Mouse (Mus musculus): ENCODE results near the gene Acss2. TPM values are rescaled to one million over a fixed set of nuclear protein-coding genes. Genes with fewer than 3 reads are reported as not detected.

Gene Acss2
- polyA plus RNA-seq, 1 experiment from 2014 or later: 20.6 TPM

- ATAC-seq (replicated peaks; ENCODE audit: low FRiP score): no peak
- Histone ChIP-seq H3K27ac (ENCODE audit: low read depth, low read length) (no peak overlapping the region), H3K36me3 (ENCODE audit: control insufficient read depth, insufficient read depth, low read length) (no peaks in the 10 kb centered on the region), H3K9ac (ENCODE audit: low read length) (no peak overlapping the region), H3K4me1 (replicated peaks; ENCODE audit: control insufficient read depth, insufficient read depth, low read length) (peaks cover 4% of the 10 kb centered on the region; the same call in 1 of the 2 replicates), H3K27me3 (ENCODE audit: control insufficient read depth, insufficient read depth, low read length) (peaks cover 25% of the 10 kb centered on the region), H3K4me2 (ENCODE audit: low read depth, low read length, severe bottlenecking) (no peak overlapping the region), H3K4me3 (ENCODE audit: low read depth, low read length) (no peak overlapping the region), H3K9me3 (ENCODE audit: control insufficient read depth, low read length) (no peaks in the 10 kb centered on the region)
- 38% methylated on average over 10 of the region's 10 CpGs for WGBS
- no peak for DNase-seq (ENCODE audit: low spot score)
Observed at GRCm38 (mm10) chr2:155624730-155625129, 107.0 kb downstream of the Acss2 start.

- H3K4me3 ChIP-seq (ENCODE audit: low read depth, low read length): no peak overlapping the region
- no peaks in the 10 kb centered on the region for H3K36me3 ChIP-seq (ENCODE audit: control insufficient read depth, insufficient read depth, low read length)
- ATAC-seq (replicated peaks; ENCODE audit: low FRiP score) (no peak), DNase-seq (ENCODE audit: low spot score) (no peak)
- H3K4me2 ChIP-seq (ENCODE audit: low read depth, low read length, severe bottlenecking): no peak overlapping the region
- H3K27me3 ChIP-seq (ENCODE audit: control insufficient read depth, insufficient read depth, low read length): peaks cover 40% of the 10 kb centered on the region
- no peak overlapping the region for H3K27ac ChIP-seq (ENCODE audit: low read depth, low read length)
- H3K9me3 ChIP-seq (ENCODE audit: control insufficient read depth, low read length): no peaks in the 10 kb centered on the region
- WGBS: 54% methylated on average over 15 of the region's 15 CpGs
- no peak overlapping the region; the same call in 1 of the 2 replicates for H3K9ac ChIP-seq (ENCODE audit: low read length)
- H3K4me1 ChIP-seq (replicated peaks; ENCODE audit: control insufficient read depth, insufficient read depth, low read length): peaks cover 4% of the 10 kb centered on the region; the same call in 1 of the 2 replicates
Observed at GRCm38 (mm10) chr2:155626277-155626676, 108.5 kb downstream of the Acss2 start.

- 40% methylated on average over 21 of the region's 21 CpGs for WGBS
- ATAC-seq (replicated peaks; ENCODE audit: low FRiP score) (no peak), DNase-seq (ENCODE audit: low spot score) (peak; percentile 89)
- Histone ChIP-seq H3K36me3 (ENCODE audit: control insufficient read depth, insufficient read depth, low read length) (no peaks in the 10 kb centered on the region), H3K4me2 (ENCODE audit: low read depth, low read length, severe bottlenecking) (no peak overlapping the region), H3K4me1 (replicated peaks; ENCODE audit: control insufficient read depth, insufficient read depth, low read length) (peaks cover 4% of the 10 kb centered on the region; the same call in 1 of the 2 replicates), H3K9ac (ENCODE audit: low read length) (no peak overlapping the region), H3K27ac (ENCODE audit: low read depth, low read length) (no peak overlapping the region), H3K4me3 (ENCODE audit: low read depth, low read length) (no peak overlapping the region), H3K9me3 (ENCODE audit: control insufficient read depth, low read length) (no peaks in the 10 kb centered on the region), H3K27me3 (ENCODE audit: control insufficient read depth, insufficient read depth, low read length) (peaks cover 49% of the 10 kb centered on the region)
Observed at GRCm38 (mm10) chr2:155627030-155627738, 109.4 kb downstream of the Acss2 start.

- H3K27ac ChIP-seq (ENCODE audit: low read depth, low read length): no peak overlapping the region
- no peak overlapping the region for H3K9ac ChIP-seq (ENCODE audit: low read length)
- no peaks in the 10 kb centered on the region for H3K36me3 ChIP-seq (ENCODE audit: control insufficient read depth, insufficient read depth, low read length)
- ATAC-seq (replicated peaks; ENCODE audit: low FRiP score) (no peak), DNase-seq (ENCODE audit: low spot score) (no peak)
- H3K9me3 ChIP-seq (ENCODE audit: control insufficient read depth, low read length): no peaks in the 10 kb centered on the region
- peaks cover 57% of the 10 kb centered on the region for H3K27me3 ChIP-seq (ENCODE audit: control insufficient read depth, insufficient read depth, low read length)
- H3K4me1 ChIP-seq (replicated peaks; ENCODE audit: control insufficient read depth, insufficient read depth, low read length): peaks cover 4% of the 10 kb centered on the region; the same call in 1 of the 2 replicates
- WGBS: 83% methylated on average over 9 of the region's 9 CpGs
- no peak overlapping the region for H3K4me3 ChIP-seq (ENCODE audit: low read depth, low read length)
- no peak overlapping the region for H3K4me2 ChIP-seq (ENCODE audit: low read depth, low read length, severe bottlenecking)
Observed at GRCm38 (mm10) chr2:155628112-155628511, 110.4 kb downstream of the Acss2 start.

- no peak for ATAC-seq (replicated peaks; ENCODE audit: low FRiP score)
- no peak for DNase-seq (ENCODE audit: low spot score)
- Histone ChIP-seq H3K36me3 (ENCODE audit: control insufficient read depth, insufficient read depth, low read length) (no peaks in the 10 kb centered on the region), H3K9me3 (ENCODE audit: control insufficient read depth, low read length) (no peaks in the 10 kb centered on the region), H3K4me2 (ENCODE audit: low read depth, low read length, severe bottlenecking) (no peak overlapping the region), H3K4me1 (replicated peaks; ENCODE audit: control insufficient read depth, insufficient read depth, low read length) (peaks cover 4% of the 10 kb centered on the region; the same call in 1 of the 2 replicates), H3K9ac (ENCODE audit: low read length) (no peak overlapping the region), H3K27ac (ENCODE audit: low read depth, low read length) (no peak overlapping the region), H3K4me3 (ENCODE audit: low read depth, low read length) (no peak overlapping the region), H3K27me3 (ENCODE audit: control insufficient read depth, insufficient read depth, low read length) (peaks cover 57% of the 10 kb centered on the region)
- WGBS: 80% methylated on average over 13 of the region's 13 CpGs
Observed at GRCm38 (mm10) chr2:155628519-155628918, 110.8 kb downstream of the Acss2 start.

- H3K9ac ChIP-seq (ENCODE audit: low read length): peak overlapping the region; percentile 61
Observed at GRCm38 (mm10) chr2:155629231-155629661, 111.5 kb downstream of the Acss2 start.

GRCm38 (mm10) chr2:155630153-155630552, 112.4 kb downstream of the Acss2 start:
- Histone ChIP-seq H3K4me1 (replicated peaks; ENCODE audit: control insufficient read depth, insufficient read depth, low read length) (peaks cover 4% of the 10 kb centered on the region; the same call in 1 of the 2 replicates), H3K9me3 (ENCODE audit: control insufficient read depth, low read length) (no peaks in the 10 kb centered on the region), H3K36me3 (ENCODE audit: control insufficient read depth, insufficient read depth, low read length) (no peaks in the 10 kb centered on the region; the same call in 1 of the 2 replicates), H3K4me3 (ENCODE audit: low read depth, low read length) (no peak overlapping the region), H3K4me2 (ENCODE audit: low read depth, low read length, severe bottlenecking) (no peak overlapping the region), H3K9ac (ENCODE audit: low read length) (no peak overlapping the region), H3K27me3 (ENCODE audit: control insufficient read depth, insufficient read depth, low read length) (peaks cover 57% of the 10 kb centered on the region), H3K27ac (ENCODE audit: low read depth, low read length) (no peak overlapping the region)
- no peak for DNase-seq (ENCODE audit: low spot score)
- ATAC-seq (replicated peaks; ENCODE audit: low FRiP score): no peak
- 14% methylated on average over 20 of the region's 20 CpGs for WGBS

More at GRCm38 (mm10) chr2:155629231-155629661, 111.5 kb downstream of the Acss2 start:
- no peaks in the 10 kb centered on the region for H3K36me3 ChIP-seq (ENCODE audit: control insufficient read depth, insufficient read depth, low read length)
- no peaks in the 10 kb centered on the region for H3K9me3 ChIP-seq (ENCODE audit: control insufficient read depth, low read length)
- WGBS: 1% methylated on average over 35 of the region's 35 CpGs
- peak; percentile 74 for DNase-seq (ENCODE audit: low spot score)
- peaks cover 57% of the 10 kb centered on the region for H3K27me3 ChIP-seq (ENCODE audit: control insufficient read depth, insufficient read depth, low read length)
- H3K27ac ChIP-seq (ENCODE audit: low read depth, low read length): no peak overlapping the region
- peaks cover 4% of the 10 kb centered on the region; the same call in 1 of the 2 replicates for H3K4me1 ChIP-seq (replicated peaks; ENCODE audit: control insufficient read depth, insufficient read depth, low read length)
- H3K4me2 ChIP-seq (ENCODE audit: low read depth, low read length, severe bottlenecking): peak overlapping the region; percentile 60
- H3K4me3 ChIP-seq (ENCODE audit: low read depth, low read length): peak overlapping the region; percentile 29
- ATAC-seq (replicated peaks; ENCODE audit: low FRiP score): peak; percentile 31; the same call in 1 of the 2 replicates

GRCm38 (mm10) chr2:155630590-155631416, 113.1 kb downstream of the Acss2 start:
- Histone ChIP-seq H3K4me2 (ENCODE audit: low read depth, low read length, severe bottlenecking) (no peak overlapping the region), H3K4me1 (replicated peaks; ENCODE audit: control insufficient read depth, insufficient read depth, low read length) (peaks cover 4% of the 10 kb centered on the region; the same call in 1 of the 2 replicates), H3K27ac (ENCODE audit: low read depth, low read length) (no peak overlapping the region), H3K27me3 (ENCODE audit: control insufficient read depth, insufficient read depth, low read length) (peaks cover 57% of the 10 kb centered on the region), H3K9me3 (ENCODE audit: control insufficient read depth, low read length) (no peaks in the 10 kb centered on the region), H3K36me3 (ENCODE audit: control insufficient read depth, insufficient read depth, low read length) (no peaks in the 10 kb centered on the region; the same call in 1 of the 2 replicates), H3K4me3 (ENCODE audit: low read depth, low read length) (no peak overlapping the region), H3K9ac (ENCODE audit: low read length) (no peak overlapping the region)
- DNase-seq (ENCODE audit: low spot score) (no peak), ATAC-seq (replicated peaks; ENCODE audit: low FRiP score) (no peak)
- 14% methylated on average over 43 of the region's 43 CpGs for WGBS

Measured in forebrain, embryonic 11.5 days (tissue).